Mouse (Mus musculus): ENCODE measurements around the gene Mpi. TPM values are rescaled to one million over a fixed set of nuclear protein-coding genes. Genes with fewer than 3 reads are reported as not detected.

Gene Mpi
- total and polyA plus RNA-seq, 2 experiments from 2014 or later: 97.7 to 130 TPM

- no peaks in the 10 kb centered on the region for H3K27me3 ChIP-seq (ENCODE audit: control insufficient read depth, insufficient read depth, low read length)
- H3K9me3 ChIP-seq (replicated peaks; ENCODE audit: control insufficient read depth, low read length): no peaks in the 10 kb centered on the region
- TF ChIP-seq CTCF (IDR thresholded peaks at IDR 0.05; ENCODE audit: low read depth): peak; percentile 18; the same call in 1 of the 2 replicates
- no peak for TF ChIP-seq EP300 (IDR thresholded peaks at IDR 0.05; ENCODE audit: low read depth)
- WGBS: under 1% methylated on average over 56 of the region's 58 CpGs
- peak; percentile 70 for DNase-seq (ENCODE audit: low spot score)
- peak within 1 kb of the TSS; percentile 87 for H3K4me2 ChIP-seq (ENCODE audit: low read depth, low read length)
- H3K36me3 ChIP-seq (replicated peaks; ENCODE audit: control insufficient read depth, insufficient read depth, low read length): peaks cover 56% of the 10 kb centered on the region
- H3K9ac ChIP-seq (replicated peaks; ENCODE audit: low read depth, low read length): peak within 1 kb of the TSS; percentile 73
- peak within 1 kb of the TSS; percentile 74 for H3K4me3 ChIP-seq (ENCODE audit: low read depth, low read length)
- ATAC-seq (ENCODE audit: insufficient read depth, low read depth): peak; percentile 84
- peak within 1 kb of the TSS; percentile 71 for H3K27ac ChIP-seq (ENCODE audit: low read depth)
- peaks cover 9% of the 10 kb centered on the region; the same call in 1 of the 2 replicates for H3K4me1 ChIP-seq (ENCODE audit: control insufficient read depth, insufficient read depth)
These were observed 36.9 kb upstream of the Mpi start, which contains the start of gene Ulk3 for GRCm38 (mm10) chr9:57589224-57590126. Gene Ulk3 (plus strand): TSS chr9:57589452.

- TF ChIP-seq EP300 (IDR thresholded peaks at IDR 0.05; ENCODE audit: low read depth) (no peak), CTCF (IDR thresholded peaks at IDR 0.05; ENCODE audit: low read depth) (no peak)
- Histone ChIP-seq H3K27me3 (ENCODE audit: control insufficient read depth, insufficient read depth, low read length) (no peaks in the 10 kb centered on the region), H3K4me1 (ENCODE audit: control insufficient read depth, insufficient read depth) (0 out of 2 replicates have a peak, but pooled peaks cover 6% of the 10 kb centered on the region), H3K4me3 (ENCODE audit: low read depth, low read length) (no peak overlapping the region), H3K36me3 (replicated peaks; ENCODE audit: control insufficient read depth, insufficient read depth, low read length) (peaks cover 71% of the 10 kb centered on the region), H3K9ac (replicated peaks; ENCODE audit: low read depth, low read length) (no peak overlapping the region), H3K9me3 (replicated peaks; ENCODE audit: control insufficient read depth, low read length) (no peaks in the 10 kb centered on the region), H3K27ac (ENCODE audit: low read depth) (no peak overlapping the region), H3K4me2 (ENCODE audit: low read depth, low read length) (no peak overlapping the region)
- WGBS: 74% methylated on average over 3 of the region's 3 CpGs
- DNase-seq (ENCODE audit: low spot score) (no peak), ATAC-seq (ENCODE audit: insufficient read depth, low read depth) (no peak)
These were observed 32.4 kb upstream of the Mpi start for GRCm38 (mm10) chr9:57584991-57585390.

GRCm38 (mm10) chr9:57577144-57577849 lies 24.7 kb upstream of the Mpi start:
- no peak overlapping the region for H3K27ac ChIP-seq (ENCODE audit: low read depth)
- H3K4me2 ChIP-seq (ENCODE audit: low read depth, low read length): no peak overlapping the region
- H3K9ac ChIP-seq (replicated peaks; ENCODE audit: low read depth, low read length): no peak overlapping the region
- DNase-seq (ENCODE audit: low spot score) (no peak), ATAC-seq (ENCODE audit: insufficient read depth, low read depth) (no peak)
- H3K9me3 ChIP-seq (replicated peaks; ENCODE audit: control insufficient read depth, low read length): no peaks in the 10 kb centered on the region
- no peak for TF ChIP-seq EP300 (IDR thresholded peaks at IDR 0.05; ENCODE audit: low read depth)
- no peak for TF ChIP-seq CTCF (IDR thresholded peaks at IDR 0.05; ENCODE audit: low read depth)
- peaks cover 59% of the 10 kb centered on the region for H3K36me3 ChIP-seq (replicated peaks; ENCODE audit: control insufficient read depth, insufficient read depth, low read length)
- H3K4me1 ChIP-seq (ENCODE audit: control insufficient read depth, insufficient read depth): no peaks in the 10 kb centered on the region
- no peak overlapping the region for H3K4me3 ChIP-seq (ENCODE audit: low read depth, low read length)
- no peaks in the 10 kb centered on the region for H3K27me3 ChIP-seq (ENCODE audit: control insufficient read depth, insufficient read depth, low read length)
- WGBS: 69% methylated on average over 6 of the region's 6 CpGs

- 65% methylated on average over 3 of the region's 3 CpGs for WGBS
- DNase-seq (ENCODE audit: low spot score) (no peak), ATAC-seq (ENCODE audit: insufficient read depth, low read depth) (no peak)
- Histone ChIP-seq H3K9me3 (replicated peaks; ENCODE audit: control insufficient read depth, low read length) (no peaks in the 10 kb centered on the region), H3K4me1 (ENCODE audit: control insufficient read depth, insufficient read depth) (no peaks in the 10 kb centered on the region), H3K4me2 (ENCODE audit: low read depth, low read length) (no peak overlapping the region), H3K27ac (ENCODE audit: low read depth) (no peak overlapping the region), H3K4me3 (ENCODE audit: low read depth, low read length) (no peak overlapping the region), H3K36me3 (replicated peaks; ENCODE audit: control insufficient read depth, insufficient read depth, low read length) (peaks cover 42% of the 10 kb centered on the region), H3K27me3 (ENCODE audit: control insufficient read depth, insufficient read depth, low read length) (no peaks in the 10 kb centered on the region), H3K9ac (replicated peaks; ENCODE audit: low read depth, low read length) (no peak overlapping the region)
- TF ChIP-seq EP300 (IDR thresholded peaks at IDR 0.05; ENCODE audit: low read depth) (no peak), CTCF (IDR thresholded peaks at IDR 0.05; ENCODE audit: low read depth) (no peak)
These were observed 23.0 kb upstream of the Mpi start for GRCm38 (mm10) chr9:57575577-57575976.

- Histone ChIP-seq H3K9me3 (replicated peaks; ENCODE audit: control insufficient read depth, low read length) (no peaks in the 10 kb centered on the region), H3K4me3 (ENCODE audit: low read depth, low read length) (no peak overlapping the region), H3K4me1 (ENCODE audit: control insufficient read depth, insufficient read depth) (no peaks in the 10 kb centered on the region), H3K36me3 (replicated peaks; ENCODE audit: control insufficient read depth, insufficient read depth, low read length) (peaks cover 33% of the 10 kb centered on the region), H3K27me3 (ENCODE audit: control insufficient read depth, insufficient read depth, low read length) (no peaks in the 10 kb centered on the region), H3K9ac (replicated peaks; ENCODE audit: low read depth, low read length) (no peak overlapping the region), H3K4me2 (ENCODE audit: low read depth, low read length) (no peak overlapping the region), H3K27ac (ENCODE audit: low read depth) (no peak overlapping the region)
- no peak for TF ChIP-seq CTCF (IDR thresholded peaks at IDR 0.05; ENCODE audit: low read depth)
- ATAC-seq (ENCODE audit: insufficient read depth, low read depth) (no peak), DNase-seq (ENCODE audit: low spot score) (no peak)
These were observed 21.8 kb upstream of the Mpi start for GRCm38 (mm10) chr9:57574397-57574796.
